Mouse (Mus musculus) forebrain, embryonic 12.5 days (tissue): ENCODE results near the gene Srd5a1. TPM values are rescaled to one million over a fixed set of nuclear protein-coding genes. Genes with fewer than 3 reads are reported as not detected.

Source experiments
- ATAC-seq: fragments of 200-750 bp; cut with Nextera tagmentation; 2 replicates; pipeline ENCODE4 v1.8.0; 2017; ENCODE audit warnings: moderate TSS enrichment; ENCODE audit not compliant: low FRiP score
- H3K27ac ChIP-seq: fragments of 300-500 bp; sonication (generic); 2 replicates; pipeline ENCODE4 v1.5.1; 2016; ENCODE audit warnings: mild to moderate bottlenecking
- H3K27me3 ChIP-seq: fragments of 300-500 bp; sonication (generic); 2 replicates; pipeline ENCODE4 v1.6.1; 2016; ENCODE audit warnings: mild to moderate bottlenecking
- H3K36me3 ChIP-seq: fragments of 300-500 bp; sonication (generic); replicated peaks from 2 replicates; pipeline ENCODE4 v1.6.1; 2016; ENCODE audit warnings: mild to moderate bottlenecking
- H3K4me1 ChIP-seq: fragments of 300-500 bp; sonication (generic); 2 replicates; pipeline ENCODE4 v1.6.1; 2016
- H3K4me2 ChIP-seq: fragments of 300-500 bp; sonication (generic); 2 replicates; pipeline ENCODE4 v1.6.1; 2016; ENCODE audit warnings: mild to moderate bottlenecking, moderate library complexity
- H3K4me3 ChIP-seq: fragments of 300-500 bp; sonication (generic); replicated peaks from 2 replicates; pipeline ENCODE4 v1.5.1; 2016; ENCODE audit warnings: mild to moderate bottlenecking
- H3K9ac ChIP-seq: fragments of 300-500 bp; sonication (generic); 2 replicates; pipeline ENCODE4 v1.6.1; 2016; ENCODE audit warnings: mild to moderate bottlenecking
- H3K9me3 ChIP-seq: fragments of 300-500 bp; sonication (generic); 2 replicates; pipeline ENCODE4 v1.6.1; 2016
- WGBS: fragments of 180-500 bp; shearing (Covaris S2); methylation state at CpG from one replicate; pipeline ENCODE4 v1.1.7; 2016; 5-methylcytosine and 5-hydroxymethylcytosine counted together
- polyA plus RNA-seq: library from polyadenylated mRNA; unstranded; fragments of >200 nt; fragmentation: Nextera tagmentation; extraction: Ambion mirVana; gene quantifications from 2 replicates; pipeline ENCODE4 v1.2.1, GENCODE M21; 2016

Srd5a1 gene
- polyA plus RNA-seq, 1 experiment from 2014 or later = 21.8 TPM

GRCm38 (mm10) chr13:69533405-69534333 is 77.6 kb downstream of the Srd5a1 start, which contains the start of gene Nsun2:
TSS of gene Nsun2 (plus strand) at chr13:69533746.
- peak; percentile 1; the same call in 1 of the 2 replicates for ATAC-seq
- Histone ChIP-seq H3K4me2 (peak within 1 kb of the TSS; percentile 87), H3K9ac (peak within 1 kb of the TSS; percentile 95), H3K27me3 (no peaks in the 10 kb centered on the region), H3K4me1 (peaks cover 57% of the 10 kb centered on the region), H3K27ac (peak within 1 kb of the TSS; percentile 95), H3K36me3 (peaks cover 16% of the 10 kb centered on the region), H3K4me3 (peak within 1 kb of the TSS; percentile 96), H3K9me3 (no peaks in the 10 kb centered on the region)
- WGBS = under 1% methylated on average over 103 of the region's 155 CpGs

- Histone ChIP-seq H3K4me2 (peak overlapping the region; percentile 87), H3K4me1 (peaks cover 57% of the 10 kb centered on the region), H3K4me3 (peak overlapping the region; percentile 96), H3K9me3 (no peaks in the 10 kb centered on the region), H3K9ac (peak overlapping the region; percentile 95), H3K27me3 (no peaks in the 10 kb centered on the region), H3K36me3 (peaks cover 16% of the 10 kb centered on the region), H3K27ac (peak overlapping the region; percentile 95)
- 0% methylated on average over 9 of the region's 9 CpGs for WGBS
- no peak for ATAC-seq
Measured at GRCm38 (mm10) chr13:69532893-69533404, 78.3 kb downstream of the Srd5a1 start.

- 26% methylated on average over 14 of the region's 14 CpGs for WGBS
- ATAC-seq = no peak
- no peak overlapping the region for H3K27ac ChIP-seq
Measured at GRCm38 (mm10) chr13:69532101-69532892, 78.9 kb downstream of the Srd5a1 start.

GRCm38 (mm10) chr13:69531431-69531830 is 79.8 kb downstream of the Srd5a1 start:
- ATAC-seq = no peak
- Histone ChIP-seq H3K4me1 (peaks cover 71% of the 10 kb centered on the region), H3K27ac (no peak overlapping the region), H3K36me3 (peaks cover 16% of the 10 kb centered on the region), H3K9ac (peak overlapping the region; percentile 95; the same call in 1 of the 2 replicates), H3K9me3 (no peaks in the 10 kb centered on the region), H3K4me3 (peak overlapping the region; percentile 96), H3K4me2 (peak overlapping the region; percentile 87), H3K27me3 (no peaks in the 10 kb centered on the region)
- 55% methylated on average over 6 of the region's 6 CpGs for WGBS

More at GRCm38 (mm10) chr13:69532101-69532892, 78.9 kb downstream of the Srd5a1 start:
- peak overlapping the region; percentile 95 for H3K9ac ChIP-seq
- peak overlapping the region; percentile 87 for H3K4me2 ChIP-seq
- peak overlapping the region; percentile 96 for H3K4me3 ChIP-seq
- H3K4me1 ChIP-seq = peaks cover 63% of the 10 kb centered on the region
- H3K27me3 ChIP-seq = no peaks in the 10 kb centered on the region
- no peaks in the 10 kb centered on the region for H3K9me3 ChIP-seq
- peaks cover 16% of the 10 kb centered on the region for H3K36me3 ChIP-seq

GRCm38 (mm10) chr13:69530951-69531350 is 80.3 kb downstream of the Srd5a1 start:
- no peak overlapping the region for H3K27ac ChIP-seq
- peak overlapping the region; percentile 96 for H3K4me3 ChIP-seq
- peak overlapping the region; percentile 95; the same call in 1 of the 2 replicates for H3K9ac ChIP-seq

GRCm38 (mm10) chr13:69530156-69530555 is 81.1 kb downstream of the Srd5a1 start:
- Histone ChIP-seq H3K27me3 (no peaks in the 10 kb centered on the region), H3K36me3 (peaks cover 16% of the 10 kb centered on the region), H3K9me3 (no peaks in the 10 kb centered on the region), H3K4me3 (no peak overlapping the region), H3K4me2 (peak overlapping the region; percentile 87; the same call in 1 of the 2 replicates), H3K27ac (no peak overlapping the region), H3K9ac (no peak overlapping the region), H3K4me1 (peaks cover 73% of the 10 kb centered on the region)
- no peak for ATAC-seq
- WGBS = 70% methylated on average over 3 of the region's 3 CpGs

More at GRCm38 (mm10) chr13:69530951-69531350, 80.3 kb downstream of the Srd5a1 start:
- no peaks in the 10 kb centered on the region for H3K9me3 ChIP-seq
- H3K4me2 ChIP-seq = peak overlapping the region; percentile 87
- WGBS = 93% methylated on average over 6 of the region's 6 CpGs
- H3K4me1 ChIP-seq = peaks cover 76% of the 10 kb centered on the region
- no peak for ATAC-seq
- H3K36me3 ChIP-seq = peaks cover 16% of the 10 kb centered on the region
- no peaks in the 10 kb centered on the region for H3K27me3 ChIP-seq

- Histone ChIP-seq H3K4me1 (peaks cover 86% of the 10 kb centered on the region), H3K27ac (no peak overlapping the region), H3K4me2 (no peak overlapping the region), H3K27me3 (no peaks in the 10 kb centered on the region), H3K4me3 (no peak overlapping the region), H3K9ac (no peak overlapping the region), H3K36me3 (peaks cover 16% of the 10 kb centered on the region), H3K9me3 (no peaks in the 10 kb centered on the region)
- no peak for ATAC-seq
- 89% methylated on average over 7 of the region's 7 CpGs for WGBS
Measured at GRCm38 (mm10) chr13:69528531-69528930, 82.7 kb downstream of the Srd5a1 start.

- no peak overlapping the region for H3K9ac ChIP-seq
- peaks cover 16% of the 10 kb centered on the region for H3K36me3 ChIP-seq
- H3K4me2 ChIP-seq = peak overlapping the region; percentile 8; the same call in 1 of the 2 replicates
- WGBS = 54% methylated on average over 4 of the region's 4 CpGs
- H3K4me1 ChIP-seq = peaks cover 90% of the 10 kb centered on the region
- H3K27me3 ChIP-seq = no peaks in the 10 kb centered on the region
- H3K9me3 ChIP-seq = no peaks in the 10 kb centered on the region
- ATAC-seq = no peak
- H3K27ac ChIP-seq = no peak overlapping the region
- no peak overlapping the region for H3K4me3 ChIP-seq
Measured at GRCm38 (mm10) chr13:69525867-69526266, 85.4 kb downstream of the Srd5a1 start.

GRCm38 (mm10) chr13:69524158-69524530 is 87.1 kb downstream of the Srd5a1 start:
- Histone ChIP-seq H3K27ac (no peak overlapping the region), H3K4me1 (peaks cover 90% of the 10 kb centered on the region), H3K27me3 (no peaks in the 10 kb centered on the region), H3K36me3 (peaks cover under 1% of the 10 kb centered on the region; the same call in 1 of the 2 replicates), H3K4me2 (no peak overlapping the region), H3K9me3 (no peaks in the 10 kb centered on the region), H3K4me3 (no peak overlapping the region), H3K9ac (no peak overlapping the region)
- no peak for ATAC-seq
- WGBS = 78% methylated on average over 2 of the region's 2 CpGs
